Mouse (Mus musculus): ENCODE measurements around the gene Galr2. TPM values are rescaled to one million over a fixed set of nuclear protein-coding genes. Genes with fewer than 3 reads are reported as not detected.
A peak's percentile ranks its signal among the peaks of the same experiment; 100 is the strongest.

Galr2 gene
- polyA plus RNA-seq, 1 experiment = 0.59 TPM

- Histone ChIP-seq H3K36me3 (ENCODE audit: control insufficient read depth, insufficient read depth, low read length) (peaks cover 2% of the 10 kb centered on the region), H3K4me3 (ENCODE audit: control insufficient read depth, low read depth, low read length) (no peak overlapping the region), H3K27me3 (ENCODE audit: control insufficient read depth, insufficient read depth, low read length) (no peaks in the 10 kb centered on the region)
These were observed 15.5 kb downstream of the Galr2 start for GRCm38 (mm10) chr11:116296191-116296734.

GRCm38 (mm10) chr11:116297017-116297416, 16.3 kb downstream of the Galr2 start:
- H3K4me1 ChIP-seq (ENCODE audit: control insufficient read depth, insufficient read depth, low read length) = no peaks in the 10 kb centered on the region; the same call in 1 of the 2 replicates
- TF ChIP-seq POLR2A (IDR thresholded peaks at IDR 0.05; ENCODE audit: control insufficient read depth, low read depth, low read length) (no peak), CTCF (IDR thresholded peaks at IDR 0.05; ENCODE audit: control insufficient read depth, insufficient read depth, insufficient replicate concordance, low read depth, low read length) (no peak)
- H3K36me3 ChIP-seq (ENCODE audit: control insufficient read depth, insufficient read depth, low read length) = peaks cover 2% of the 10 kb centered on the region
- no peaks in the 10 kb centered on the region for H3K27me3 ChIP-seq (ENCODE audit: control insufficient read depth, insufficient read depth, low read length)
- H3K27ac ChIP-seq (ENCODE audit: control insufficient read depth, insufficient read depth, low read depth, low read length) = no peak overlapping the region
- H3K4me3 ChIP-seq (ENCODE audit: control insufficient read depth, low read depth, low read length) = no peak overlapping the region

More at GRCm38 (mm10) chr11:116296191-116296734, 15.5 kb downstream of the Galr2 start:
- Histone ChIP-seq H3K4me1 (ENCODE audit: control insufficient read depth, insufficient read depth, low read length) (no peaks in the 10 kb centered on the region; the same call in 1 of the 2 replicates), H3K27ac (ENCODE audit: control insufficient read depth, insufficient read depth, low read depth, low read length) (peak overlapping the region; percentile 7)
- TF ChIP-seq POLR2A (IDR thresholded peaks at IDR 0.05; ENCODE audit: control insufficient read depth, low read depth, low read length) = no peak
- no peak for TF ChIP-seq CTCF (IDR thresholded peaks at IDR 0.05; ENCODE audit: control insufficient read depth, insufficient read depth, insufficient replicate concordance, low read depth, low read length)

GRCm38 (mm10) chr11:116298221-116298620, 17.5 kb downstream of the Galr2 start:
- no peaks in the 10 kb centered on the region; the same call in 1 of the 2 replicates for H3K4me1 ChIP-seq (ENCODE audit: control insufficient read depth, insufficient read depth, low read length)
- H3K36me3 ChIP-seq (ENCODE audit: control insufficient read depth, insufficient read depth, low read length) = peaks cover 2% of the 10 kb centered on the region
- no peak overlapping the region for H3K4me3 ChIP-seq (ENCODE audit: control insufficient read depth, low read depth, low read length)
- H3K27me3 ChIP-seq (ENCODE audit: control insufficient read depth, insufficient read depth, low read length) = no peaks in the 10 kb centered on the region
- H3K27ac ChIP-seq (ENCODE audit: control insufficient read depth, insufficient read depth, low read depth, low read length) = no peak overlapping the region
- TF ChIP-seq CTCF (IDR thresholded peaks at IDR 0.05; ENCODE audit: control insufficient read depth, insufficient read depth, insufficient replicate concordance, low read depth, low read length) (no peak), POLR2A (IDR thresholded peaks at IDR 0.05; ENCODE audit: control insufficient read depth, low read depth, low read length) (no peak)

- Histone ChIP-seq H3K27ac (ENCODE audit: control insufficient read depth, insufficient read depth, low read depth, low read length) (no peak overlapping the region), H3K27me3 (ENCODE audit: control insufficient read depth, insufficient read depth, low read length) (no peaks in the 10 kb centered on the region), H3K36me3 (ENCODE audit: control insufficient read depth, insufficient read depth, low read length) (peaks cover 2% of the 10 kb centered on the region), H3K4me1 (ENCODE audit: control insufficient read depth, insufficient read depth, low read length) (no peaks in the 10 kb centered on the region; the same call in 1 of the 2 replicates), H3K4me3 (ENCODE audit: control insufficient read depth, low read depth, low read length) (no peak overlapping the region)
- TF ChIP-seq CTCF (IDR thresholded peaks at IDR 0.05; ENCODE audit: control insufficient read depth, insufficient read depth, insufficient replicate concordance, low read depth, low read length) = no peak
- TF ChIP-seq POLR2A (IDR thresholded peaks at IDR 0.05; ENCODE audit: control insufficient read depth, low read depth, low read length) = no peak
These were observed 17.9 kb downstream of the Galr2 start for GRCm38 (mm10) chr11:116298621-116299020.

- no peak for TF ChIP-seq POLR2A (IDR thresholded peaks at IDR 0.05; ENCODE audit: control insufficient read depth, low read depth, low read length)
- no peak for TF ChIP-seq CTCF (IDR thresholded peaks at IDR 0.05; ENCODE audit: control insufficient read depth, insufficient read depth, insufficient replicate concordance, low read depth, low read length)
- H3K27me3 ChIP-seq (ENCODE audit: control insufficient read depth, insufficient read depth, low read length) = no peaks in the 10 kb centered on the region
- H3K36me3 ChIP-seq (ENCODE audit: control insufficient read depth, insufficient read depth, low read length) = peaks cover 3% of the 10 kb centered on the region
- no peak overlapping the region for H3K27ac ChIP-seq (ENCODE audit: control insufficient read depth, insufficient read depth, low read depth, low read length)
- peaks cover 10% of the 10 kb centered on the region for H3K4me1 ChIP-seq (ENCODE audit: control insufficient read depth, insufficient read depth, low read length)
- no peak overlapping the region for H3K4me3 ChIP-seq (ENCODE audit: control insufficient read depth, low read depth, low read length)
These were observed 24.7 kb downstream of the Galr2 start for GRCm38 (mm10) chr11:116305423-116305822.

- peaks cover 12% of the 10 kb centered on the region for H3K4me1 ChIP-seq (ENCODE audit: control insufficient read depth, insufficient read depth, low read length)
- peak overlapping the region; percentile 94 for H3K4me3 ChIP-seq (ENCODE audit: control insufficient read depth, low read depth, low read length)
- H3K36me3 ChIP-seq (ENCODE audit: control insufficient read depth, insufficient read depth, low read length) = peaks cover 2% of the 10 kb centered on the region
- peak overlapping the region; percentile 78 for H3K27ac ChIP-seq (ENCODE audit: control insufficient read depth, insufficient read depth, low read depth, low read length)
- no peaks in the 10 kb centered on the region for H3K27me3 ChIP-seq (ENCODE audit: control insufficient read depth, insufficient read depth, low read length)
- no peak for TF ChIP-seq CTCF (IDR thresholded peaks at IDR 0.05; ENCODE audit: control insufficient read depth, insufficient read depth, insufficient replicate concordance, low read depth, low read length)
- TF ChIP-seq POLR2A (IDR thresholded peaks at IDR 0.05; ENCODE audit: control insufficient read depth, low read depth, low read length) = peak; percentile 75
These were observed 25.6 kb downstream of the Galr2 start for GRCm38 (mm10) chr11:116306126-116306982.

GRCm38 (mm10) chr11:116307019-116307725, 26.4 kb downstream of the Galr2 start, which contains the start of gene Exoc7:
Exoc7 (minus strand) TSS chr11:116307233.
- peak within 1 kb of the TSS; percentile 78 for H3K27ac ChIP-seq (ENCODE audit: control insufficient read depth, insufficient read depth, low read depth, low read length)

More at GRCm38 (mm10) chr11:116307019-116307725, 26.4 kb downstream of the Galr2 start, which contains the start of gene Exoc7:
- Histone ChIP-seq H3K4me1 (ENCODE audit: control insufficient read depth, insufficient read depth, low read length) (peaks cover 12% of the 10 kb centered on the region), H3K27me3 (ENCODE audit: control insufficient read depth, insufficient read depth, low read length) (no peaks in the 10 kb centered on the region), H3K4me3 (ENCODE audit: control insufficient read depth, low read depth, low read length) (peak within 1 kb of the TSS; percentile 94), H3K36me3 (ENCODE audit: control insufficient read depth, insufficient read depth, low read length) (peaks cover 2% of the 10 kb centered on the region)
- TF ChIP-seq CTCF (IDR thresholded peaks at IDR 0.05; ENCODE audit: control insufficient read depth, insufficient read depth, insufficient replicate concordance, low read depth, low read length) = no peak
- no peak for TF ChIP-seq POLR2A (IDR thresholded peaks at IDR 0.05; ENCODE audit: control insufficient read depth, low read depth, low read length)
